Mouse (Mus musculus): ENCODE results near the gene Nnat. TPM values are rescaled to one million over a fixed set of nuclear protein-coding genes. Genes with fewer than 3 reads are reported as not detected.

Nnat gene
- polyA plus RNA-seq, 1 experiment, result 42.8 TPM

DNA sequence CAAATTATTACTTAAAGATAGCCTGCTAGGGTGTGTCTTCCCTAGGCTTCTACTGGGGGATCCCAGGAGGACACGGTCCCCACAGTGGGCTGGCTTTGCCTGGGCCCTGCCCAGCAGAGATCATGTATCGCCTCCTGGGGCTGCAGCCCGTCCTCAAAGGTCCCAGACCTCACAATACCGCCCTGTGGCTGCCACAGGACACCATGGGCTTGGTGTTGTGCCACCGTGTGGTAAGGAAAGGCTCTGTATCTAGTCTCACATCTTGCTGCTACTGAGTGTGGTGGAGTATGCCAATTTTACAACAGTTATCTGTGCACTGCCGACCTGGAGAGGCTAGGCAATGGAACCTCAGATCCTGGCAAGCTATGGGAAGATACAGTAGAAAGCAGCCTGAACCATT lies 1.4 kb upstream of the Nnat start:
- H3K27me3 ChIP-seq (ENCODE audit: control insufficient read depth, insufficient read depth, low read length, poor library complexity, severe bottlenecking), result no peaks in the 10 kb centered on the region
- H3K9ac ChIP-seq (ENCODE audit: low read depth, poor library complexity, severe bottlenecking), result no peak overlapping the region
- no peak overlapping the region for H3K4me3 ChIP-seq (ENCODE audit: low read depth, low read length)
- no peak overlapping the region for H3K27ac ChIP-seq (ENCODE audit: insufficient read depth, low read length)
- no peak for TF ChIP-seq CTCF (IDR thresholded peaks at IDR 0.05; ENCODE audit: low read depth, low read length)
- no peak for TF ChIP-seq EP300 (IDR thresholded peaks at IDR 0.05; ENCODE audit: insufficient read depth, low read depth, low read length)
- no peak for TF ChIP-seq POLR2A (IDR thresholded peaks at IDR 0.05; ENCODE audit: insufficient read depth, low read length)
- H3K9me3 ChIP-seq (replicated peaks; ENCODE audit: control insufficient read depth, insufficient read depth, low read length, poor library complexity, severe bottlenecking), result peaks cover 41% of the 10 kb centered on the region
- peaks cover 2% of the 10 kb centered on the region for H3K4me1 ChIP-seq (ENCODE audit: control insufficient read depth, insufficient read depth, low read length)
- H3K36me3 ChIP-seq (ENCODE audit: control insufficient read depth, insufficient read depth, low read length, poor library complexity, severe bottlenecking), result peaks cover 18% of the 10 kb centered on the region

GRCm38 (mm10) chr2:157559440-157559839 lies 438 bp upstream of the Nnat start:
- H3K4me3 ChIP-seq (ENCODE audit: low read depth, low read length), result peak overlapping the region; percentile 51
- H3K4me1 ChIP-seq (ENCODE audit: control insufficient read depth, insufficient read depth, low read length), result peaks cover 2% of the 10 kb centered on the region
- no peak overlapping the region for H3K9ac ChIP-seq (ENCODE audit: low read depth, poor library complexity, severe bottlenecking)
- TF ChIP-seq EP300 (IDR thresholded peaks at IDR 0.05; ENCODE audit: insufficient read depth, low read depth, low read length), result no peak
- no peak for TF ChIP-seq CTCF (IDR thresholded peaks at IDR 0.05; ENCODE audit: low read depth, low read length)
- no peak for TF ChIP-seq POLR2A (IDR thresholded peaks at IDR 0.05; ENCODE audit: insufficient read depth, low read length)
- H3K27me3 ChIP-seq (ENCODE audit: control insufficient read depth, insufficient read depth, low read length, poor library complexity, severe bottlenecking), result no peaks in the 10 kb centered on the region
- no peak overlapping the region for H3K27ac ChIP-seq (ENCODE audit: insufficient read depth, low read length)
- peaks cover 18% of the 10 kb centered on the region for H3K36me3 ChIP-seq (ENCODE audit: control insufficient read depth, insufficient read depth, low read length, poor library complexity, severe bottlenecking)
- H3K9me3 ChIP-seq (replicated peaks; ENCODE audit: control insufficient read depth, insufficient read depth, low read length, poor library complexity, severe bottlenecking), result peaks cover 41% of the 10 kb centered on the region

- Histone ChIP-seq H3K27ac (ENCODE audit: insufficient read depth, low read length) (no peak overlapping the region), H3K9me3 (replicated peaks; ENCODE audit: control insufficient read depth, insufficient read depth, low read length, poor library complexity, severe bottlenecking) (peaks cover 41% of the 10 kb centered on the region), H3K4me1 (ENCODE audit: control insufficient read depth, insufficient read depth, low read length) (peaks cover 2% of the 10 kb centered on the region), H3K9ac (ENCODE audit: low read depth, poor library complexity, severe bottlenecking) (peak overlapping the region; percentile 62), H3K36me3 (ENCODE audit: control insufficient read depth, insufficient read depth, low read length, poor library complexity, severe bottlenecking) (peaks cover 18% of the 10 kb centered on the region), H3K4me3 (ENCODE audit: low read depth, low read length) (peak overlapping the region; percentile 51), H3K27me3 (ENCODE audit: control insufficient read depth, insufficient read depth, low read length, poor library complexity, severe bottlenecking) (no peaks in the 10 kb centered on the region)
- no peak for TF ChIP-seq POLR2A (IDR thresholded peaks at IDR 0.05; ENCODE audit: insufficient read depth, low read length)
- no peak for TF ChIP-seq EP300 (IDR thresholded peaks at IDR 0.05; ENCODE audit: insufficient read depth, low read depth, low read length)
- no peak for TF ChIP-seq CTCF (IDR thresholded peaks at IDR 0.05; ENCODE audit: low read depth, low read length)
Measured at GRCm38 (mm10) chr2:157560302-157560701, 424 bp downstream of the Nnat start.

DNA sequence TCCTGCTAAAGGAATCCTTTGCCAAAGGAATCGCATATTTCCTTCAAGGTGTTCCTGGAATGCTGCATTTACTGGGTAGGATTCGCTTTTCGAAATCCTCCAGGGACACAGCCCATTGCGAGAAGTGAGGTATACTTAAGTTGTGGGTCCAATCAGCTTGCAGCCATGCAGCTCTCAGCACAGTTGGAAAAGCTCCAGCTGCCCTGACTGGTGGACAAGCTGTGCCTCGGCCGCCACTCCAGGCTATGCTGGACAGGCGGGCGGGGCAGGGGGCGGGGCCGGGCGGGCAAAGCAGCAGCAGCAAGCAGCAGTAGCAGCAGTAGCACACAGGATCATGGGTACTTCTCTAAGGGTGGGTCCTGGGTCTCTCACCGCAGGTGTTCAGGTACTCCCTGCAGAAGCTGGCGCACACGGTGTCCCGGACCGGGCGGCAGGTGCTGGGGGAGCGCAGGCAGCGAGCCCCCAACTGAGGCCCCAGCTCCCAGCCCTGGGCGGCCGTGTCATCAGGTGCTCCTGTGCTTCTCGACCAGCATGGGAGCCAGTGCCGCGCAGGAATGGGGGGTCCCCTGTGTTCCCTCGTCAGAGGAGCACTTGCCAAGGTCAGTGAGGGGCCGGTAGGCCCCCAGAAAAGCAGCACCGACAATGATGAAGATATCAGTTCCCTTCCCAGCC lies 1.4 kb downstream of the Nnat start:
- H3K27ac ChIP-seq (ENCODE audit: insufficient read depth, low read length), result no peak overlapping the region
- H3K36me3 ChIP-seq (ENCODE audit: control insufficient read depth, insufficient read depth, low read length, poor library complexity, severe bottlenecking), result peaks cover 17% of the 10 kb centered on the region
- no peaks in the 10 kb centered on the region for H3K27me3 ChIP-seq (ENCODE audit: control insufficient read depth, insufficient read depth, low read length, poor library complexity, severe bottlenecking)
- no peak overlapping the region for H3K9ac ChIP-seq (ENCODE audit: low read depth, poor library complexity, severe bottlenecking)
- TF ChIP-seq POLR2A (IDR thresholded peaks at IDR 0.05; ENCODE audit: insufficient read depth, low read length) (no peak), CTCF (IDR thresholded peaks at IDR 0.05; ENCODE audit: low read depth, low read length) (no peak), EP300 (IDR thresholded peaks at IDR 0.05; ENCODE audit: insufficient read depth, low read depth, low read length) (no peak)
- peak overlapping the region; percentile 46 for H3K4me3 ChIP-seq (ENCODE audit: low read depth, low read length)
- H3K9me3 ChIP-seq (replicated peaks; ENCODE audit: control insufficient read depth, insufficient read depth, low read length, poor library complexity, severe bottlenecking), result peaks cover 41% of the 10 kb centered on the region
- H3K4me1 ChIP-seq (ENCODE audit: control insufficient read depth, insufficient read depth, low read length), result peaks cover 2% of the 10 kb centered on the region

DNA sequence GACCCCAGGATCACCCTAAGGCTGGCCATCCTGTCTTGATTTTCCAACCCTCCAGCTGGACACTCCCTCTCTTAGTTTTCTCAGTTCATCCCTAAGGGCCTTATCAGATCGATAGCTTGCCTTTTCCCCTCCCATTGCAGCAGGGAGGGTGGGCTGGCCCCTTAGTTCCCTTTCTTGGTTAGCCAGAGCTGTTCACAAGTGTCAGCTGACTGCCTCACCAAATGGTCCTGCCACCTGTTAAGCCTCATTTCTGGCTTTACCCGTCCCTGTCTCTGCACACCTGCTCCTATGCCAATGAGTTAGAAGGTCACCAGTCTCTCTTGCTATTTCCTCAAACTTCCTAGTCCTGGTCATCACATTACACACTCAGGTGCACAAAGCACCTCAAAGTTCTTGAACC lies 3.2 kb downstream of the Nnat start:
- TF ChIP-seq EP300 (IDR thresholded peaks at IDR 0.05; ENCODE audit: insufficient read depth, low read depth, low read length), result no peak
- no peak for TF ChIP-seq POLR2A (IDR thresholded peaks at IDR 0.05; ENCODE audit: insufficient read depth, low read length)
- TF ChIP-seq CTCF (IDR thresholded peaks at IDR 0.05; ENCODE audit: low read depth, low read length), result no peak
- H3K4me1 ChIP-seq (ENCODE audit: control insufficient read depth, insufficient read depth, low read length), result peaks cover 2% of the 10 kb centered on the region
- H3K36me3 ChIP-seq (ENCODE audit: control insufficient read depth, insufficient read depth, low read length, poor library complexity, severe bottlenecking), result 0 out of 2 replicates have a peak, but pooled peaks cover 4% of the 10 kb centered on the region
- H3K4me3 ChIP-seq (ENCODE audit: low read depth, low read length), result no peak overlapping the region
- H3K9ac ChIP-seq (ENCODE audit: low read depth, poor library complexity, severe bottlenecking), result no peak overlapping the region
- H3K27me3 ChIP-seq (ENCODE audit: control insufficient read depth, insufficient read depth, low read length, poor library complexity, severe bottlenecking), result no peaks in the 10 kb centered on the region
- peaks cover 28% of the 10 kb centered on the region for H3K9me3 ChIP-seq (replicated peaks; ENCODE audit: control insufficient read depth, insufficient read depth, low read length, poor library complexity, severe bottlenecking)
- no peak overlapping the region for H3K27ac ChIP-seq (ENCODE audit: insufficient read depth, low read length)

DNA sequence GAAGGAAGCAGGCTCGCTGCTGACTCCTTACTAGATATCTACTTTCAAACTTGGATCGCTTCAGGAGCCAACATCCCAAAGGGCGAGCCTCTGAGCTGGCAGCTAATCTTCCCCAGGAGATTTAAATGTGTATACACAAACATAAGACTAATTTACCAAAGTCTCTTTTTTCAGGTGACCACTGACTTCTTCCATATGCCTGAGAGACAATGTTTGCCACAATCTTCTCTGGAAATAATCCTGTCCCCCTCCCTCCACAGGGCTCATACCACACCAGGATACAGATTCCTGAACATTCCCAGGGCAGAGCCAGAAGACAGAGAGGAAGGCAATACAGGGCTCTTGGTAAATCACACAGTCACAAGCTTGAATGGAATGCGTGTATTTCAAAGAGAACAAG lies 4.8 kb downstream of the Nnat start:
- Histone ChIP-seq H3K36me3 (ENCODE audit: control insufficient read depth, insufficient read depth, low read length, poor library complexity, severe bottlenecking) (0 out of 2 replicates have a peak, but pooled peaks cover 4% of the 10 kb centered on the region), H3K27ac (ENCODE audit: insufficient read depth, low read length) (no peak overlapping the region), H3K9ac (ENCODE audit: low read depth, poor library complexity, severe bottlenecking) (no peak overlapping the region)

More for the DNA sequence above, 4.8 kb downstream of the Nnat start:
- H3K4me3 ChIP-seq (ENCODE audit: low read depth, low read length), result no peak overlapping the region
- H3K9me3 ChIP-seq (replicated peaks; ENCODE audit: control insufficient read depth, insufficient read depth, low read length, poor library complexity, severe bottlenecking), result peaks cover 14% of the 10 kb centered on the region
- H3K27me3 ChIP-seq (ENCODE audit: control insufficient read depth, insufficient read depth, low read length, poor library complexity, severe bottlenecking), result no peaks in the 10 kb centered on the region
- peaks cover 5% of the 10 kb centered on the region for H3K4me1 ChIP-seq (ENCODE audit: control insufficient read depth, insufficient read depth, low read length)
- TF ChIP-seq POLR2A (IDR thresholded peaks at IDR 0.05; ENCODE audit: insufficient read depth, low read length), result no peak

All from ES-Bruce4 (cell line).